22 mouse cellular contexts compared by ENCODE assay signal in the genomic region with DNA sequence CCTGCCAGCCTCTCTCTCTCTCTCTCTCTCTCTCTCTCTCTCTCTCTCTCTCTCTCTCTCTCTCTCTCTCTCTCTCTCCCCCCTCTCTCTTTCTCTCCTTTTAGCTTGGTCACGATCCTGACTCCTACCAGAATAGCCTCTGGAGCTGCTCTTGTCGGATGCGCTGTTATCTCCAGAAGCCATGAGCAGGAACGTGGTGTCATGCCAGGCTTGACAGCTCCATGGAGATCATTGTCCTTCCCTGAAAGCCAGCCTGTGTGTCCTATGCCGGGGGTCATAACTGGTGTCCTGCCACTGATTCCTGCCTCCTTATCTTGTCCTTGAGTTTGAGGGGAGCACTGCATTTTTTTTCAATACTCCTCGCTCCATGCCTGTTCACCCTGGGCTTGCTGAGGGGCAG. TPM values are rescaled to one million over a fixed set of nuclear protein-coding genes. Genes with fewer than 3 reads are reported as not detected.
"Had no signal": no experiment of that assay in that cellular context is flagged by ENCODE, and none has a peak within 500 bp of the region (broad histone marks: within the 10 kb centered on the region; RNA-seq: fewer than 3 reads in every experiment).

No protein-coding gene starts in this region.

- H3K9ac ChIP-seq: limb, embryonic 15.5 days; liver, embryonic 12.5 days; lung, embryonic 15.5 days; midbrain, embryonic 12.5 days; neural tube, embryonic 15.5 days had no signal

- DNase-seq: kidney, adult 2 months; lung, postnatal 14 days; right cerebral cortex, adult 18-20 months; right cerebral cortex, postnatal 25 days; thymus, postnatal 36 days had no signal

- H3K27me3 ChIP-seq: limb, embryonic 15.5 days; liver, embryonic 12.5 days; lung, embryonic 15.5 days; midbrain, embryonic 12.5 days; neural tube, embryonic 15.5 days had no signal

- H3K9me3 ChIP-seq: limb, embryonic 15.5 days; liver, embryonic 12.5 days; lung, embryonic 15.5 days; midbrain, embryonic 12.5 days; neural tube, embryonic 15.5 days had no signal

- H3K27ac ChIP-seq: left cerebral cortex, adult 2 months; limb, embryonic 15.5 days; liver, embryonic 12.5 days; lung, embryonic 15.5 days; macrophage; midbrain, embryonic 12.5 days; neural tube, embryonic 15.5 days had no signal

- H3K36me3 ChIP-seq: limb, embryonic 15.5 days; liver, embryonic 12.5 days; lung, embryonic 15.5 days; midbrain, embryonic 12.5 days; neural tube, embryonic 15.5 days had no signal

- H3K4me2 ChIP-seq: limb, embryonic 15.5 days; liver, embryonic 12.5 days; lung, embryonic 15.5 days; midbrain, embryonic 12.5 days; neural tube, embryonic 15.5 days had no signal

- H3K4me1 ChIP-seq: midbrain, embryonic 12.5 days; neural tube, embryonic 15.5 days had no signal

- H3K4me3 ChIP-seq: left cerebral cortex, adult 2 months; limb, embryonic 15.5 days; liver, embryonic 12.5 days; lung, embryonic 15.5 days; midbrain, embryonic 12.5 days; myocyte; neural tube, embryonic 15.5 days had no signal

- ATAC-seq: liver, embryonic 12.5 days had no signal

RNA-seq across cellular contexts. Expression of a gene that starts 5.0 kb away (rescaled TPM):
- total RNA-seq: layer of hippocampus, postnatal 25 days; left cerebral cortex, adult 2 months; left cerebral cortex, postnatal 14 days; megakaryocyte-erythroid progenitor cell, adult 5-6 weeks had no signal
- polyA plus RNA-seq: kidney, adult 2 months; kidney, embryonic 16.5 days; limb, embryonic 11.5 days; limb, embryonic 15.5 days; liver, embryonic 12.5 days; liver, embryonic 16.5 days; lung, embryonic 15.5 days; macrophage; midbrain, embryonic 12.5 days; myocyte; neural tube, embryonic 11.5 days; neural tube, embryonic 15.5 days; stomach, embryonic 14.5 days; thymus, postnatal 0 days had no signal

RNA-seq across cellular contexts. Expression of a gene that starts 49.0 kb away (rescaled TPM):
- total RNA-seq: megakaryocyte-erythroid progenitor cell, adult 5-6 weeks had no signal
